Mouse (Mus musculus) MEL (cell line): ENCODE measurements at regions not wholly inside any gene's neighbourhood (a gene's known extent, or its start where the extent isn't known, plus 50 kb on each side); places are given as distances from the start of the nearest gene placed in this dataset.

Experiments used
- CHD2 ChIP-seq: IDR thresholded peaks from 2 replicates; pipeline ENCODE4 v1.6.1; 2011; ENCODE audit warnings: low read length, improper control_type of control experiment
- CTCF ChIP-seq, 3 experiments: IDR thresholded peaks in 2 of 3; conservative IDR thresholded peaks in 1 of 3; 2 replicates each; pipeline ENCODE4 v1.5.1; 2011 to 2012; ENCODE audit warnings: low read length in 3 of 3, low read depth in 2 of 3, mild to moderate bottlenecking in 2 of 3, improper control_type of control experiment in 1 of 3, inconsistent platforms in 1 of 3, mixed read lengths in 1 of 3, moderate library complexity in 1 of 3; ENCODE audit not compliant: control insufficient read depth in 1 of 3, insufficient read depth in 1 of 3, poor library complexity in 1 of 3, severe bottlenecking in 1 of 3
- GABPA ChIP-seq: IDR thresholded peaks from 2 replicates; pipeline ENCODE4 v1.6.1; 2012; ENCODE audit warnings: low read depth, mild to moderate bottlenecking, inconsistent platforms, low read length, improper control_type of control experiment, moderate library complexity
- MAFK ChIP-seq: IDR thresholded peaks from 2 replicates; pipeline ENCODE4 v1.6.1; 2011; ENCODE audit warnings: low read depth, mild to moderate bottlenecking, low read length, improper control_type of control experiment, borderline replicate concordance
- MAX ChIP-seq: IDR thresholded peaks from 2 replicates; pipeline ENCODE4 v1.6.1; 2011; ENCODE audit warnings: low read length, improper control_type of control experiment
- MAZ ChIP-seq: IDR thresholded peaks from 2 replicates; pipeline ENCODE4 v1.6.1; 2012; ENCODE audit warnings: low read depth, mild to moderate bottlenecking, inconsistent platforms, low read length, improper control_type of control experiment
- MYB ChIP-seq: IDR thresholded peaks from 2 replicates; pipeline ENCODE4 v1.6.1; 2011; ENCODE audit warnings: mild to moderate bottlenecking, low read depth, low read length, improper control_type of control experiment
- MYC ChIP-seq: IDR thresholded peaks from 2 replicates; pipeline ENCODE4 v1.6.1; 2011; ENCODE audit warnings: low read depth, mild to moderate bottlenecking, low read length, improper control_type of control experiment, moderate library complexity
- POLR2A ChIP-seq, 2 experiments: IDR thresholded peaks; 2 replicates each; pipeline ENCODE4 v1.6.1; 2011 to 2012; ENCODE audit warnings: low read length in 2 of 2, mild to moderate bottlenecking in 2 of 2, control low read depth in 1 of 2, improper control_type of control experiment in 1 of 2, low read depth in 1 of 2, moderate library complexity in 1 of 2; ENCODE audit not compliant: control insufficient read depth in 1 of 2, insufficient read depth in 1 of 2, poor library complexity in 1 of 2
- POLR2AphosphoS2 ChIP-seq: IDR thresholded peaks from 2 replicates; pipeline ENCODE4 v1.6.1; 2011; ENCODE audit warnings: low read length, improper control_type of control experiment
- RCOR1 ChIP-seq: IDR thresholded peaks from 2 replicates; pipeline ENCODE4 v1.6.1; 2012; ENCODE audit warnings: low read depth, mild to moderate bottlenecking, inconsistent platforms, low read length, improper control_type of control experiment
- SIN3A ChIP-seq: IDR thresholded peaks from 2 replicates; pipeline ENCODE4 v1.6.1; 2012; ENCODE audit warnings: low read length, improper control_type of control experiment, inconsistent platforms
- TCF12 ChIP-seq: IDR thresholded peaks from 2 replicates; pipeline ENCODE4 v1.6.1; 2014; ENCODE audit warnings: low read depth, mild to moderate bottlenecking, inconsistent platforms, low read length, improper control_type of control experiment, moderate library complexity
- USF1 ChIP-seq: IDR thresholded peaks from 2 replicates; pipeline ENCODE4 v1.6.1; 2014; ENCODE audit warnings: low read depth, mild to moderate bottlenecking, inconsistent platforms, low read length, improper control_type of control experiment, moderate library complexity

DNA sequence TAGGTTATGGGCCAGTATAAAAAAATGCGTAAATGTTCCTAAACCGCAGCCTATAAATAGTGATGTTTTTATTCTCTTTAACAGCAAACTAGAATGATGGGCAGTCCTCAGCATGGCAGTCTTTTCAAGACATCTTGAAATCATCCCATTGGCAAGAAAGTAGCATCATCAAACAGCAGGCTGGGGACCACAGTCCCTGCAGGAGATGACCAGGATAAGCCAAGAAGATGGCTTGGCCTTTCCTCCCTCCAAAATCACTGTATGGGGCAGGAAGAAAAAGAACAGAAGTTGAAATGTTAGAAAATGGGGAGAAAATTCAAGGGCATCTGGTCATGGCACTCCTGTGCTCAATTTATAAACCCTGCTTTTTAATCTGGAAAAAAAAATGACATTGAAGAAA is 93.0 kb upstream of the Plxna2 start:
- TF ChIP-seq CTCF (IDR thresholded peaks at IDR 0.05 in 2 of 3, conservative IDR thresholded peaks at IDR 0.05 in 1 of 3; ENCODE audit: control insufficient read depth in 1 of 3, insufficient read depth in 1 of 3, low read depth in 2 of 3, low read length in 3 of 3, poor library complexity in 1 of 3, severe bottlenecking in 1 of 3): no peak
- no peak for TF ChIP-seq RCOR1
- no peak for TF ChIP-seq MYC
- TF ChIP-seq GABPA: no peak
- no peak for TF ChIP-seq MAZ
- no peak for TF ChIP-seq MYB
- TF ChIP-seq CHD2: no peak
- no peak for TF ChIP-seq POLR2A (IDR thresholded peaks at IDR 0.05; ENCODE audit: control insufficient read depth in 1 of 2, insufficient read depth in 1 of 2, low read depth in 1 of 2, low read length in 2 of 2, poor library complexity in 1 of 2)
- no peak for TF ChIP-seq MAX
- no peak for TF ChIP-seq TCF12
- TF ChIP-seq MAFK: no peak
- no peak for TF ChIP-seq POLR2AphosphoS2
- TF ChIP-seq SIN3A: no peak
- TF ChIP-seq USF1: no peak
